Mouse (Mus musculus) brain, adult 2 months (tissue): Measurements from ENCODE around the gene Prkar2b.

Experiments used
- DNase-seq: peaks from one replicate; pipeline ENCODE4 v3.0.0; 2011; ENCODE audit warnings: low read depth, low spot score

Gene Prkar2b

GRCm38 (mm10) chr12:31971547-31971946 is 89.5 kb downstream of the Prkar2b start:
- no peak for DNase-seq

GRCm38 (mm10) chr12:31969111-31969510 is 92.0 kb downstream of the Prkar2b start:
- no peak for DNase-seq

GRCm38 (mm10) chr12:31967536-31967935 is 93.6 kb downstream of the Prkar2b start:
- DNase-seq, result peak; percentile 81

- DNase-seq, result no peak
Observed at GRCm38 (mm10) chr12:31966405-31966804, 94.7 kb downstream of the Prkar2b start.

- peak; percentile 63 for DNase-seq
Observed at GRCm38 (mm10) chr12:31965517-31966212, 95.4 kb downstream of the Prkar2b start.

- DNase-seq, result no peak
Observed at GRCm38 (mm10) chr12:31964074-31964473, 97.0 kb downstream of the Prkar2b start.

GRCm38 (mm10) chr12:31955843-31956242 is 105.3 kb downstream of the Prkar2b start:
- no peak for DNase-seq

GRCm38 (mm10) chr12:31950659-31951031 is 110.5 kb downstream of the Prkar2b start:
- no peak for DNase-seq

- peak; percentile 100 for DNase-seq
Observed at GRCm38 (mm10) chr12:31949759-31950658, 111.1 kb downstream of the Prkar2b start, which contains the start of gene Hbp1. Gene Hbp1, minus strand, starts transcription at chr12:31950535.

GRCm38 (mm10) chr12:31949193-31949741 is 111.8 kb downstream of the Prkar2b start:
- DNase-seq, result peak; percentile 97

GRCm38 (mm10) chr12:31948101-31949000 is 112.7 kb downstream of the Prkar2b start:
- DNase-seq, result no peak

GRCm38 (mm10) chr12:31947476-31947875 is 113.6 kb downstream of the Prkar2b start:
- DNase-seq, result no peak

GRCm38 (mm10) chr12:31944405-31944804 is 116.7 kb downstream of the Prkar2b start:
- DNase-seq, result no peak

GRCm38 (mm10) chr12:31943020-31943654 is 118.0 kb downstream of the Prkar2b start:
- no peak for DNase-seq

- DNase-seq, result no peak
Observed at GRCm38 (mm10) chr12:31939026-31939425, 122.1 kb downstream of the Prkar2b start.

- no peak for DNase-seq
Observed at GRCm38 (mm10) chr12:31938391-31938997, 122.6 kb downstream of the Prkar2b start.

GRCm38 (mm10) chr12:31937613-31938012 is 123.5 kb downstream of the Prkar2b start:
- no peak for DNase-seq

GRCm38 (mm10) chr12:31936657-31937300 is 124.3 kb downstream of the Prkar2b start:
- DNase-seq, result no peak

GRCm38 (mm10) chr12:31931818-31932217 is 129.3 kb downstream of the Prkar2b start:
- DNase-seq, result no peak

- no peak for DNase-seq
Observed at GRCm38 (mm10) chr12:31928498-31928897, 132.6 kb downstream of the Prkar2b start.
